Mouse (Mus musculus): Measurements from ENCODE around the gene Zfp873.
A peak's percentile ranks its signal among the peaks of the same experiment; 100 is the strongest.
"Not testable (repeated sequence)": the region's sequence is repeated elsewhere in the genome, so short reads cannot be mapped to it uniquely, and the experiment has no call there.

Zfp873 gene

DNA sequence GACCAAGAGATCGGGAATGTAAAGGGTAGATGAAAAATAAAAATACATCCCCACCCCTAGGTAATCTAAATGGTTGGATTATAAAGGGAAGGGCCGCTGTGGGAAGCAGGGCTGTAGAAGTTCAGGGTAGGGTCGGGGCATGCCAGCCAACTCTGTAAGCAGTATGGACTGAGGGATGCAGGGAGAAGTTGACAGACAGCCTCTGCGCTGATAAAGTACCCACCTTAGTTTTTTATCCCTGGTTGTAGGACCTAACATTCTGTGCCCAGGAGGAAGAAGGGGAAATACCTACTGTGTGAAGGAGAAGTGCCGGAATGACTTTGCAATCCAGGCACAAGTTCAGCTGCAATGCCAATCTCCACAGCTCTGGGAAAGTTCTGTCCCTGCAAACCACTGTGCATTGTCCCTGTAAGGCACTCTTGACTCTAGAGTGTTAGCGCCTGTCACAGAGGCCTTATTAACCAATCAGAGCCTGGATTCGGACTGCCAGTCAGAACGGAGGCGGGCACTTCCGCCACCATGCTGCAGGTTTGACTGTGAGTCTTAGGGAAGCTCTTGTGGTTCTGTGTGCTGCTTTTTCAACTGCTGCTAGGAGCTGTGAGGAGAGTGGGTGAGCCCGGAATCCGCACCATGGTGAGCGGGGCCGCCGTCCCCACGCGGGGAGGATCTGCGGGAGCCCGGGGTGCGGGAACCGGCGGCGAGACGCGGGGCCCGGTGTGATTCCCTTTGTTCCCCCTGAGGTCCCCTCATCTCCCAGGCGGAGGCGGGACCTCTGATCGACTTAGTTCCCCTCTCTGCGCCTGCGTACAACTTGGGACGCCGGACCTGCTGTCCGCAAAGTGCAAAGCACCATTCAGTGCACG, at the start of gene Zfp873:
TSS of gene Zfp873 (plus strand) at position 527 of the 863 bp plus-strand sequence.
- DNase-seq = peak; percentile 94 to 96

DNA sequence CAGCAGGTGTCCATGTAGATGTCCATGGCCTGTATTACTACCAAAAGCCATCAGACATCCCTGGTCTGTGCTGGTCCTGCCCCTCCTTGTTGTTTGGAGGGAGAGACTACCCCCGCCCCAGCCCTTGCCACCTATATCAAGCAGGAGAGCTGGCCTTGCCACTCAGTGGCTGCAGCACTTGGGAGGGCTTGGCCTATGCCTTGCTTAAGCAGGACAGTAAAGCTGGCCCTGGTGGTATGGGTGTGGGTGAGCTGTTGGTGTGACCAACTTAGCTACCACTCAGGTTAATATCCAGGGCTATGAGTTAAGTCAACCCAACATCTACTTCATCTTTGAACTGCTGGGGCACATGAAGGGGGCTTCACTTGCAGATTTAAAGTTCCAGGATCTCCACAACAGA, 44.7 kb upstream of the Zfp873 start:
- not testable (repeated sequence) for DNase-seq

DNA sequence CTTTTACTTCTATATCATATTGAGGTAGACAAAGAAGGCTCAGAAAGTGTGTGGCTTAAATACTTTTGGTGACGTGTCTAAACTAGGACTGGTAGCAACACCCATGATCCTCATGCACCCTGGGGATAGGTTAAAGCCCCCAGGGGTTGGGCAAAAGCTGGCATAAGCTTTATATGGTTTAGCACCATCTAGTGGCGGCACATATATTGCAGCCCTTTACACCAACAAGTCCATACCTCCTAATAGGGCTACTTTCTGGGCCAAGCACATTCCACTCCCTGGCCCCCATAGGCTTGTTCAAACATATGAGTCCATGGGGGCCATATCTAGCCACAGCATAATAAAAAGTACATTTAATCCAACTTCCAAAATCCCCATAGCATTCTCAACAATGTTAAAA, 43.1 kb upstream of the Zfp873 start:
- not testable (repeated sequence) for DNase-seq

DNA sequence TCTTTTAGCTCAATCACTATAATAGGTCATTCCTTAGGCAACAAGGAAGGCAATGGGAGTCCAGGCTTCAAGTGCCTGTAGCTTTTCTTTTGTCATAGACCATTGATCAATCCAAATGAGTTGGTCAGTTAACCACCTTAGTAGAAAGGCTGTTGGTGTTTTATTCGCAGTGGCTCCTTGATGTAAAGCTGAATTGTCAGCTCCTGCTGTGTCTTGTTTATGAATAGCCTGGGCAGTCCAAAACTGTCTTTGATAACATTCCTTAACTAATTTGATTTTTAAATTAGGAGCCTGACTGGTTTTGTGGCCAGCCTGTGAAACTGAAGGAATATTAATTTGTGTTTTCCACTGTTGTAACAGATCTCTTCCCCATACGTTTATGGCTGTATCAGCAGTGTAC, 5.7 kb upstream of the Zfp873 start:
- no peak for DNase-seq

DNA sequence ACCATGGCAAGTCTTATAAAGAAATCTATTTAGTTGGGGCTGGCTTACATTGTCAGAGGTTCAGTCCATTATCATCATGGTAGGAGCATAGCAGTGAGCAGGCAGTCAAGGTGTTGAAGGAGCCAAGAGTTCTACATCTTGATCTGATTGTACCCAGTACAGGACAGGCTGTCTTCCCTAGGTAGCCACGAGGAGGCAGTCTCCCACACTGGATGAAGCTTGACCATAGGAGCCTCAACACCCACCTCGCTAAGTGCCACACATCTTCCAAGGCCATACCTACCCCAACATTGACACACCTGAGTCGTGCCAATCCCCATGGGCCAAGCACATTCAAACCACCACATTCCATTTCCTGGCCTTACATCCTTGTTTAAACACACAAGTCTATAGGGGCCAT, 1.3 kb upstream of the Zfp873 start:
- no peak for DNase-seq

DNA sequence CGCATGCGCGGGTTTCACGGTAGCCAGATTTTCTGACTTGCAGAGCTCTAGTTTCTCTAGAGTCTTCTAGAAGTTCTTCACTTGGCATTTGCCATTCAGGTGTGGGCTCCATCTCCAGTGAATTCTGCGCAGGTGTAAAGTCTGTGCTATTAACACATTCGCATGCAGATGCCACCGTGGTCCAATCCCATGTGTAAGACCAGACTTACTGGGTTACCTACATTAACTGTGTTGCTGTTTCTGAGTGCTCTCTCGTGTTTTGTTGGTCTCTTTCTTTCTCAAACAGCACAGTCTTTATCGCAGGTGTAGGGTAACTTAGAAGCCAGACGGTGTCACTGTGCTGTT, 509 bp downstream of the Zfp873 start:
- not testable (repeated sequence) for DNase-seq

DNA sequence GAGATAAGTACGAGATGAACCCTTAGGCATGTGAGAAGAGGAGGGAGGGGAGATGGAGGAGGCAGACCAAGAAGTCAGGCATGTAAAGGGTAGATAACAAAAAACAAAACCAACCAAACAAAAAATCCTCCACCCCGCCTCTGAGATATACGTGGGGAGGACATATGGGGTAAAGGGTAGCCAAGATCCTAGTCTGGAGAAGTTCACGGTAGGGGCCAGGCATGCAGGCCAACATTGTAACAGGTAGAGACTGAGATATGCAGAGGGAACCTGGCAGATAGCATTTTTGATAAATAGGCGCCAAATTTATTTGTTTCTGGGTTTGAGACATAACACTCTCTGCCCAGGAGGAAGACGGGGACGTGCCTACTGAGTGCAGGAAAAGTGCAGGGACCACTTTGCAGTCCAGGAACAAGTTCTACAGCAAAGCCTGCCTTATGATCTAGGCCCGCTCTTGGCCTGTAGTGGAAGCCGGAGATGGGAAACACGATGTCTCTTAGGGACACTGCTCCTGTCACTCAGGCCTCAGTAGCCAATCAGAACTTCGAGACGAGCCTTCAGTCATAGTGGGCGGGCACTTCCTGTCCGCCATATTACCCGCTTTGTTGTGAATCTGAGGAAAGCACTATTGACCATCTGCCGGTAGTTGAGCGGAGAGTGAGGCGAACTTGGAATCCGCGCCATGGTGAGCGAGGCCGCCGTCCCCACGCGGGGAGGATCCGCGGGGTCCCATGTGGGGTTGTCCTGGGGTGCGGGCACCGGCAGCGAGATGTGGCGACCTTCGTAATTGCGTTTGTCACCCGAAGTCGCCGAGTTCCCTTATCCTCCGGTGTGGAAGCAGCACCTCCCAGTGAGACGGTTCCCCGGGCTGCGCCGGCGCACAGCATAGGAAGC, 35.1 kb downstream of the Zfp873 start, which contains the start of gene BC024063:
TSS of gene BC024063 (plus strand) at position 626 of the 894 bp plus-strand sequence.
- DNase-seq = peak; percentile 75 to 79

DNA sequence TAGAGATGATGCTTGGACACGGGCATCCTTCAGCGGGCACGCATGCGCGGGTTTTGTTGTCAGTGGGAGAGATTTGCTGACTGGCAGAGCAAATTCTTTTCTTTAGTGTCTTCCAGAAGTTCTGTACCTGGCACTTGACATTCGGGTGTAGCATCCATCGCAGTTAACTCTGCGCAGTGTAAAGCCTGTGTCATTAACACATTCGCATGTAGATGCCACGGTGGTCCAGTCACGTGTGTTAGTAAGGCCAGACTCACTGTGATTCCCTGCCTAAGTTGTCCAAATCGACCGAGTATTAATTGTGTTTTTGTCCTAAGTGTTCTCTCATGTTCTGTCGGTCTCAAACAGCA, 35.7 kb downstream of the Zfp873 start:
- DNase-seq = peak in 1 of 2 experiments; percentile 2

All from cerebellum, adult 18-20 months (tissue).